Mouse (Mus musculus) forebrain, postnatal 0 days (tissue): ENCODE data around the gene Lrch1. TPM values are rescaled to one million over a fixed set of nuclear protein-coding genes. Genes with fewer than 3 reads are reported as not detected.

ENCODE experiments used
- ATAC-seq: fragments of 200-750 bp; cut with Nextera tagmentation; 2 replicates; pipeline ENCODE4 v1.8.0; 2017; ENCODE audit warnings: mild to moderate bottlenecking, moderate library complexity
- DNase-seq: peaks from one replicate; pipeline ENCODE4 v3.0.0-alpha.2; 2015
- H3K27ac ChIP-seq: fragments of 300-500 bp; sonication (generic); 2 replicates; pipeline ENCODE4 v1.5.1; 2014; ENCODE audit warnings: low read depth, mild to moderate bottlenecking, antibody characterized with exemption, low read length, moderate library complexity, mixed read lengths
- H3K27me3 ChIP-seq: fragments of 300-500 bp; sonication (generic); 2 replicates; pipeline ENCODE4 v1.6.1; 2014; ENCODE audit warnings: mild to moderate bottlenecking, low read length, mixed read lengths; ENCODE audit not compliant: insufficient read depth
- H3K36me3 ChIP-seq: fragments of 300-500 bp; sonication (generic); 2 replicates; pipeline ENCODE4 v1.6.1; 2014; ENCODE audit warnings: mild to moderate bottlenecking, moderate library complexity; ENCODE audit not compliant: insufficient read depth
- H3K4me1 ChIP-seq: fragments of 300-500 bp; sonication (generic); 2 replicates; pipeline ENCODE4 v1.6.1; 2014; ENCODE audit warnings: antibody characterized with exemption; ENCODE audit not compliant: insufficient read depth
- H3K4me2 ChIP-seq: fragments of 300-500 bp; sonication (generic); 2 replicates; pipeline ENCODE4 v1.6.1; 2014; ENCODE audit warnings: low read depth, mild to moderate bottlenecking, moderate library complexity
- H3K4me3 ChIP-seq: fragments of 300-500 bp; sonication (generic); 2 replicates; pipeline ENCODE4 v1.5.1; 2014; ENCODE audit warnings: low read depth, low read length, mixed read lengths
- H3K9ac ChIP-seq: fragments of 300-500 bp; sonication (generic); 2 replicates; pipeline ENCODE4 v1.6.1; 2014; ENCODE audit warnings: mild to moderate bottlenecking
- H3K9me3 ChIP-seq: fragments of 300-500 bp; sonication (generic); 2 replicates; pipeline ENCODE4 v1.6.1; 2016; ENCODE audit warnings: low read length
- CTCF ChIP-seq: sonication (generic); IDR thresholded peaks from 2 replicates; pipeline ENCODE4 v1.5.1; 2016; ENCODE audit warnings: antibody characterized with exemption, control low read depth, low read depth
- WGBS: fragments of 180-500 bp; shearing (Covaris S2); extraction: QIAGEN DNeasy Blood & Tissue Kit; methylation state at CpG from one replicate; pipeline ENCODE4 v1.1.7; 2014; 5-methylcytosine and 5-hydroxymethylcytosine counted together
- polyA plus RNA-seq: library from polyadenylated mRNA; unstranded; fragments of >200 nt; fragmentation: Nextera tagmentation; extraction: Ambion mirVana; gene quantifications from 2 replicates; pipeline ENCODE4 v1.2.1, GENCODE M21; 2015
- total RNA-seq: library from RNA; depleted of rRNA; stranded (reverse); fragments of >200 nt; gene quantifications from 2 replicates; pipeline ENCODE4 v1.2.3, GENCODE M21; 2014

The Lrch1 gene
- total and polyA plus RNA-seq, 2 experiments from 2014 or later = 12.7 to 20.8 TPM

DNA sequence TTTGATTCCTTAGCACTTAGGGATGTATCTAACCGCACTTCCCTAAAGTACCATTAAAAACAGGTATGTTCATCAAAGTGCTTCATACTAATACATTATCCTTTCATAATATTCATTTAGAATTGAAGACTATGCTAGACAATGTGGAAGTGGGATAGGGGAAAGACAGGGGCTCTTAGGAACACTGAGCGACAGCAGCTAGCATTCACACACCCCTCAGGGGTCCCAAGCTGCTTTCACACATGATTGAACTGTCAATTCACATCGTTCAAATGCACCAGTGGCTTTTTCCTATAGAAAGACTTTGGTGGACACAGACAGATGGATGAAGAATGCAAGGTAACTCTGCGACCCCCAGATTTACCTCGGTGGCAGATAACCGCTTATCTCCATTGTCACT, 131.0 kb downstream of the Lrch1 start:
- WGBS = 34% methylated on average over 6 of the region's 6 CpGs

GRCm38 (mm10) chr14:74814848-74815789, 132.6 kb downstream of the Lrch1 start:
- Histone ChIP-seq H3K4me3 (no peak overlapping the region), H3K9me3 (no peaks in the 10 kb centered on the region), H3K27me3 (no peaks in the 10 kb centered on the region), H3K9ac (no peak overlapping the region), H3K4me2 (no peak overlapping the region), H3K36me3 (peaks cover 14% of the 10 kb centered on the region), H3K27ac (no peak overlapping the region), H3K4me1 (no peaks in the 10 kb centered on the region)
- DNase-seq (no peak), ATAC-seq (peak; percentile 76; the same call in 1 of the 2 replicates)
- 48% methylated on average over 17 of the region's 17 CpGs for WGBS
- no peak for TF ChIP-seq CTCF

More for the DNA sequence above, 131.0 kb downstream of the Lrch1 start:
- Histone ChIP-seq H3K9me3 (no peaks in the 10 kb centered on the region), H3K27me3 (no peaks in the 10 kb centered on the region), H3K9ac (no peak overlapping the region), H3K27ac (no peak overlapping the region), H3K4me2 (no peak overlapping the region), H3K36me3 (peaks cover 4% of the 10 kb centered on the region; the same call in 1 of the 2 replicates), H3K4me3 (no peak overlapping the region), H3K4me1 (no peaks in the 10 kb centered on the region)
- DNase-seq (no peak), ATAC-seq (no peak)
- no peak for TF ChIP-seq CTCF

- WGBS = 88% methylated on average over 11 of the region's 11 CpGs
- TF ChIP-seq CTCF = no peak
- H3K4me1 ChIP-seq = no peaks in the 10 kb centered on the region
- ATAC-seq (no peak), DNase-seq (no peak)
- H3K27me3 ChIP-seq = no peaks in the 10 kb centered on the region
- no peak overlapping the region for H3K4me3 ChIP-seq
- H3K9ac ChIP-seq = no peak overlapping the region
- H3K9me3 ChIP-seq = no peaks in the 10 kb centered on the region
- H3K36me3 ChIP-seq = peaks cover 24% of the 10 kb centered on the region
- H3K4me2 ChIP-seq = no peak overlapping the region
- H3K27ac ChIP-seq = no peak overlapping the region
These were observed 136.1 kb downstream of the Lrch1 start for GRCm38 (mm10) chr14:74811617-74812016.

- Histone ChIP-seq H3K36me3 (peaks cover 16% of the 10 kb centered on the region), H3K9ac (no peak overlapping the region), H3K9me3 (no peaks in the 10 kb centered on the region), H3K4me1 (0 out of 2 replicates have a peak, but pooled peaks cover 11% of the 10 kb centered on the region), H3K4me2 (no peak overlapping the region), H3K4me3 (no peak overlapping the region), H3K27me3 (no peaks in the 10 kb centered on the region), H3K27ac (no peak overlapping the region)
- 74% methylated on average over 1 of the region's 1 CpGs for WGBS
- no peak for DNase-seq
- no peak for ATAC-seq
- no peak for TF ChIP-seq CTCF
These were observed 145.7 kb downstream of the Lrch1 start for GRCm38 (mm10) chr14:74801961-74802360.

DNA sequence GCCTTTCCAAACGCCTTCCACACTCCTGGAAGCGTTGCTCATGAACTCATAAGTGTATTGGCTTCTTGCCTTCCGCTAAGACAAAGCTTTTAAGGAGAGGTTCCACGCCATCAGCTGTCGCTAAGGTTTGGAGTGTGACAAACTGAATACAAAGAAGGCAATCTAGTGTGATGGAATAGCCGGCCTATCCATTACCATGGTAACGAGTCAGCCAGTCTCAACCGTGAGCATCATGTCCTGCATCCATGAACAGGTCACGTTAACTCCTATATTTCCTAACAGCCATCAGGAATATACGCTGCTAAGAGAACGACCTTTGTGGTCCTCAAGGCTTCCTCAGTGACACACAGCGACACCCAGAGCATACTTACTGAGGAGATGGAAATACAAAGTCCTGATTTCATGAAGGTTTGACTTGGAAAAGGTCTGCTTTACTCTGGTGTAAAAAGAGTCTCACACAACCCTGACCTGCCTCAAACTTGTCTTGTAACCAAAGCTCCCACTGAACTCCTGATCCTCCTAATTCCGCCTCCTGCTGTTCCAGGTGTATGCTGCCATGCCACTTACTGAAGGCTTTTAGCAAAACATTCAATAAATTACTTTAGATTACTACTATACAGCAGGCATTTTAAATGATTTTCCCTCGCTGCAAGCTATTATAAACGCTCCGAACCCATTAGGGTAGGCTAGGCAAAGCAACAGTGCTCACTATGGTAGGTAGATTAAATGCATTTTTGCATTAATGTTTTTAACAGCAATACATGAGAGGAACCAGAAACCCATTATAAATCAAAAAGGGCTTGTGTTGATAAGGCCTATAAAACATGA, 149.4 kb downstream of the Lrch1 start:
- DNase-seq = peak; percentile 54
- ATAC-seq = peak; percentile 88
- no peaks in the 10 kb centered on the region for H3K27me3 ChIP-seq
- 41% methylated on average over 16 of the region's 16 CpGs for WGBS
- peak overlapping the region; percentile 57; the same call in 1 of the 2 replicates for H3K27ac ChIP-seq
- no peaks in the 10 kb centered on the region for H3K9me3 ChIP-seq
- H3K9ac ChIP-seq = no peak overlapping the region
- H3K4me2 ChIP-seq = no peak overlapping the region
- 0 out of 2 replicates have a peak, but pooled peaks cover 11% of the 10 kb centered on the region for H3K4me1 ChIP-seq
- H3K4me3 ChIP-seq = no peak overlapping the region
- H3K36me3 ChIP-seq = 0 out of 2 replicates have a peak, but pooled peaks cover 8% of the 10 kb centered on the region
- no peak for TF ChIP-seq CTCF

DNA sequence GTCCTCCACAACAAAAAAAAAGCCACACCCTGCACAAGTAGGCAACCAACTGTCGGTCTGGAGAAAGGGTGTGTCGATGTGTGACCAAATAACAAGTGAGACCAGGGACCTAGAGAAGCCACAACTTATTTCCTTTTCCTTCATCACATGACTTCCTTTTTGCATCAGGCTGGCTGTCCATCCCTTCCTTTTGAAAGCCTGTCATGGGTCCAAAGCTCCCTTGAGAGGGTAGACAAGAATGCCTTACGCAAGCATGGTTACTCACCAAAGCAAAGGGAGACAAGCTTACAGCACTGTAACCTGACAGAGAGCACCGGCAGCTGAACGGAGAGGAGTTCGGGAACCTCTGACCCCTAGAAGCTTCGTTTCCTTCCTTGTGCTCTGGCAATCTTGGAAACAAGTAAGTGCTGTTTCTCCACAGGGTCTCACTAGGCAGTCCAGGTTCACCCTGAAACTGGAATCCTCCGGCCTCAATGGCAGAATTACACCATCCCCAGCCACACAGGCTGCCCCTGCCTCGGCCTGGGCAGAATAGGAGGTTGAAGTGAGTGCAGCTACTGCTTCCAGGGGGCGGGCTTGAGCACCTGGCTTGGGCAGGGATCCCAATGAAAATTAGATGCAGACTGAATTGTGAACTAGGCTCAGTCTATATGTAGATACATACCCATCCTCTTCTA, 150.2 kb downstream of the Lrch1 start:
- Histone ChIP-seq H3K36me3 (peaks cover 14% of the 10 kb centered on the region; the same call in 1 of the 2 replicates), H3K9me3 (no peaks in the 10 kb centered on the region), H3K27me3 (no peaks in the 10 kb centered on the region), H3K4me1 (0 out of 2 replicates have a peak, but pooled peaks cover 11% of the 10 kb centered on the region), H3K27ac (peak overlapping the region; percentile 29), H3K9ac (no peak overlapping the region), H3K4me2 (no peak overlapping the region), H3K4me3 (no peak overlapping the region)
- DNase-seq (no peak), ATAC-seq (peak; percentile 30)
- TF ChIP-seq CTCF = peak; percentile 14; the same call in 1 of the 2 replicates
- WGBS = 81% methylated on average over 10 of the region's 10 CpGs
